Mouse (Mus musculus): ENCODE measurements at regions not wholly inside any gene's neighbourhood (a gene's known extent, or its start where the extent isn't known, plus 50 kb on each side); places are given as distances from the start of the nearest gene placed in this dataset.

GRCm38 (mm10) chr13:51983575-51983974 lies 137.1 kb downstream of the Gadd45g start:
- Histone ChIP-seq H3K9ac (ENCODE audit: control insufficient read depth, low read depth, low read length, poor library complexity, severe bottlenecking) (no peak overlapping the region), H3K79me2 (ENCODE audit: control insufficient read depth, insufficient read depth, low read length, poor library complexity) (no peaks in the 10 kb centered on the region), H3K9me3 (replicated peaks; ENCODE audit: insufficient read depth, low read length) (no peaks in the 10 kb centered on the region), H3K4me3 (ENCODE audit: control insufficient read depth in 1 of 2, insufficient read depth in 1 of 2, low read depth in 2 of 2, low read length in 2 of 2) (no peak overlapping the region), H3K27ac (ENCODE audit: control insufficient read depth, low read depth, low read length) (no peak overlapping the region), H3K36me3 (ENCODE audit: control insufficient read depth in 1 of 2, insufficient read depth in 2 of 2, low read length in 2 of 2) (no peaks in the 10 kb centered on the region), H3K4me1 (ENCODE audit: control insufficient read depth in 1 of 2, insufficient read depth in 2 of 2, low read length in 2 of 2) (no peaks in the 10 kb centered on the region), H3K27me3 (ENCODE audit: control insufficient read depth in 1 of 2, insufficient read depth in 2 of 2, low read length in 2 of 2) (no peaks in the 10 kb centered on the region)
- no peak for DNase-seq (ENCODE audit: low read depth, low spot score)
- no peak for TF ChIP-seq ETS1 (IDR thresholded peaks at IDR 0.05; ENCODE audit: low read depth, low read length)
- TF ChIP-seq MEF2A (IDR thresholded peaks at IDR 0.05; ENCODE audit: extremely low read depth, insufficient replicate concordance, low read depth, low read length, poor library complexity, severe bottlenecking): no peak
- TF ChIP-seq GATA1 (IDR thresholded peaks at IDR 0.05; ENCODE audit: low read depth, low read length): no peak
- no peak for TF ChIP-seq HCFC1 (IDR thresholded peaks at IDR 0.05; ENCODE audit: low read depth, low read length)
- no peak for TF ChIP-seq USF2 (IDR thresholded peaks at IDR 0.05; ENCODE audit: borderline replicate concordance in 1 of 2, insufficient read depth in 1 of 2, low read depth in 1 of 2, low read length in 2 of 2)
- no peak for TF ChIP-seq ZNF384 (IDR thresholded peaks at IDR 0.05; ENCODE audit: low read depth, low read length)
- TF ChIP-seq ELF1 (IDR thresholded peaks at IDR 0.05; ENCODE audit: low read depth, low read length): no peak
- no peak for TF ChIP-seq KAT2A (conservative IDR thresholded peaks at IDR 0.05; ENCODE audit: low read depth, low read length)
- TF ChIP-seq TAL1 (IDR thresholded peaks at IDR 0.05; ENCODE audit: low read length): no peak
- no peak for TF ChIP-seq TBP (IDR thresholded peaks at IDR 0.05; ENCODE audit: low read depth, low read length)
- no peak for TF ChIP-seq USF1 (IDR thresholded peaks at IDR 0.05; ENCODE audit: low read depth, low read length)
- no peak for TF ChIP-seq NRF1 (IDR thresholded peaks at IDR 0.05; ENCODE audit: insufficient read depth, low read depth, low read length, poor library complexity, severe bottlenecking)
- TF ChIP-seq TCF12 (IDR thresholded peaks at IDR 0.05; ENCODE audit: low read depth, low read length): no peak

GRCm38 (mm10) chr13:51991339-51991738 lies 144.9 kb downstream of the Gadd45g start:
- Histone ChIP-seq H3K4me3 (ENCODE audit: control insufficient read depth in 1 of 2, insufficient read depth in 1 of 2, low read depth in 2 of 2, low read length in 2 of 2) (no peak overlapping the region), H3K9ac (ENCODE audit: control insufficient read depth, low read depth, low read length, poor library complexity, severe bottlenecking) (no peak overlapping the region), H3K9me3 (replicated peaks; ENCODE audit: insufficient read depth, low read length) (no peaks in the 10 kb centered on the region), H3K79me2 (ENCODE audit: control insufficient read depth, insufficient read depth, low read length, poor library complexity) (no peaks in the 10 kb centered on the region), H3K36me3 (ENCODE audit: control insufficient read depth in 1 of 2, insufficient read depth in 2 of 2, low read length in 2 of 2) (no peaks in the 10 kb centered on the region), H3K27me3 (ENCODE audit: control insufficient read depth in 1 of 2, insufficient read depth in 2 of 2, low read length in 2 of 2) (no peaks in the 10 kb centered on the region), H3K4me1 (ENCODE audit: control insufficient read depth in 1 of 2, insufficient read depth in 2 of 2, low read length in 2 of 2) (no peaks in the 10 kb centered on the region), H3K27ac (ENCODE audit: control insufficient read depth, low read depth, low read length) (no peak overlapping the region)
- TF ChIP-seq SMC3 (IDR thresholded peaks at IDR 0.05; ENCODE audit: low read depth, low read length) (no peak), NRF1 (IDR thresholded peaks at IDR 0.05; ENCODE audit: insufficient read depth, low read depth, low read length, poor library complexity, severe bottlenecking) (no peak), TCF12 (IDR thresholded peaks at IDR 0.05; ENCODE audit: low read depth, low read length) (no peak), CHD2 (IDR thresholded peaks at IDR 0.05; ENCODE audit: low read length) (no peak), MAFK (IDR thresholded peaks at IDR 0.05; ENCODE audit: borderline replicate concordance, low read depth, low read length) (no peak), MYB (IDR thresholded peaks at IDR 0.05; ENCODE audit: low read depth, low read length) (no peak), BHLHE40 (IDR thresholded peaks at IDR 0.05; ENCODE audit: borderline replicate concordance, low read depth, low read length) (no peak), TBP (IDR thresholded peaks at IDR 0.05; ENCODE audit: low read depth, low read length) (no peak), ZC3H11A (IDR thresholded peaks at IDR 0.05; ENCODE audit: low read depth, low read length) (no peak), POLR2AphosphoS5 (IDR thresholded peaks at IDR 0.05; ENCODE audit: borderline replicate concordance, low read depth, low read length) (no peak), CHD1 (IDR thresholded peaks at IDR 0.05; ENCODE audit: low read depth, low read length) (no peak), SIN3A (IDR thresholded peaks at IDR 0.05; ENCODE audit: low read length) (no peak)
- DNase-seq (ENCODE audit: low read depth, low spot score): no peak

Measured in MEL (cell line).